Mouse (Mus musculus) olfactory bulb, adult 2 months (tissue): Measurements from ENCODE around the gene Gm47955.
"Not testable (repeated sequence)": the region's sequence is repeated elsewhere in the genome, so short reads cannot be mapped to it uniquely, and the experiment has no call there.

ENCODE experiments used
- CTCF ChIP-seq: fragments of 200-500 bp; IDR thresholded peaks from 2 replicates; pipeline ENCODE4 v1.5.1; 2012; ENCODE audit warnings: low read depth, mild to moderate bottlenecking, low read length, moderate library complexity; ENCODE audit not compliant: insufficient read depth
- POLR2A ChIP-seq: fragments of 200-500 bp; IDR thresholded peaks from 2 replicates; pipeline ENCODE4 v1.6.1; 2012; ENCODE audit warnings: mild to moderate bottlenecking, low read depth, low read length, moderate library complexity; ENCODE audit not compliant: insufficient read depth

DNA sequence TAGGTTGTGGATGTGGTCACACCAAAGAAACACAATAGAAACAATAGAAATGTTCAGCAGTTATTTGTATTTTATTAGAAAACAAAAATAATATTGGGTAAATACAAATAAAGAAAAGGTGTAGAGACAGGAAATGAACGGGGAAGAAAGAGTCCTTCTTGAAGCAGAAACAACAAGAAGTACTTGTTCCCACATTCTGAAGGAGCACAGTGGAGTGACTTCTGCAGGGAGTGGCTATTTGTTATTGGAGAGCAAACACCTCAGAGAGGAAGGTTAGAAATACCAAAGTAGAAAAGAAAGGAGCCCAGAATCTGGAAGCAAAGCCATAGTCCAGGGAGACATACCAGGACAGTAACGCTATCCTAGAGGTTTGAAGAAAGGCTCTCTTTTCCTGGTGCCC, 17.6 kb upstream of the Gm47955 start:
- TF ChIP-seq CTCF, POLR2A: not testable (repeated sequence)
